Mouse (Mus musculus) heart, adult 2 months (tissue): ENCODE measurements around the gene Hcls1. TPM values are rescaled to one million over a fixed set of nuclear protein-coding genes. Genes with fewer than 3 reads are reported as not detected.
A peak's percentile ranks its signal among the peaks of the same experiment; 100 is the strongest.

Experiments
- DNase-seq, 2 experiments: peaks; one replicate each; pipeline ENCODE4 v3.0.0; 2021
- H3K27ac ChIP-seq: fragments of 200-600 bp; 2 replicates; pipeline ENCODE4 v1.8.1; 2022
- H3K27me3 ChIP-seq: fragments of 200-500 bp; 2 replicates; pipeline ENCODE4 v1.6.1; 2012; ENCODE audit warnings: mild to moderate bottlenecking, low read length, inconsistent platforms, mixed read lengths; ENCODE audit not compliant: control insufficient read depth, insufficient read depth
- H3K36me3 ChIP-seq: fragments of 200-500 bp; 2 replicates; pipeline ENCODE4 v1.6.1; 2012; ENCODE audit warnings: low read length, inconsistent platforms; ENCODE audit not compliant: control insufficient read depth, insufficient read depth
- H3K4me1 ChIP-seq: fragments of 200-500 bp; 2 replicates; pipeline ENCODE4 v1.6.1; 2011; ENCODE audit warnings: low read length; ENCODE audit not compliant: control insufficient read depth, insufficient read depth
- H3K4me3 ChIP-seq: fragments of 200-600 bp; 2 replicates; pipeline ENCODE4 v1.8.1; 2022
- H3K79me2 ChIP-seq: fragments of 200-500 bp; replicated peaks from 2 replicates; pipeline ENCODE4 v1.6.1; 2012; ENCODE audit warnings: mild to moderate bottlenecking, inconsistent platforms, low read length, moderate library complexity, mixed read lengths; ENCODE audit not compliant: control insufficient read depth, insufficient read depth
- H3K9ac ChIP-seq: fragments of 200-500 bp; 2 replicates; pipeline ENCODE4 v1.6.1; 2012; ENCODE audit warnings: low read depth, mild to moderate bottlenecking, control low read depth, inconsistent platforms, low read length, mixed read lengths
- CTCF ChIP-seq: fragments of 200-600 bp; IDR thresholded peaks from 2 replicates; pipeline ENCODE4 v1.8.1; 2022; ENCODE audit warnings: antibody characterized with exemption, mild to moderate bottlenecking, moderate library complexity
- EP300 ChIP-seq: fragments of 200-500 bp; IDR thresholded peaks from 2 replicates; pipeline ENCODE4 v1.6.1; 2011; ENCODE audit warnings: low read depth, low read length, control low read depth; ENCODE audit not compliant: insufficient read depth
- POLR2A ChIP-seq: fragments of 200-500 bp; IDR thresholded peaks from 2 replicates; pipeline ENCODE4 v1.6.1; 2011; ENCODE audit warnings: mild to moderate bottlenecking, low read depth, low read length, control low read depth; ENCODE audit not compliant: insufficient read depth
- WGBS: fragments of 180-500 bp; shearing (Covaris S2); methylation state at CpG from one replicate; pipeline ENCODE4 v1.1.7; 2018; 5-methylcytosine and 5-hydroxymethylcytosine counted together
- intact Hi-C: fragments of 180-260 bp; cut with DNase I; formaldehyde crosslinking; loops from one replicate; pipeline ENCODE4 v1.15.1; 2025
- polyA plus RNA-seq: library from polyadenylated mRNA; depleted of rRNA; stranded (reverse); fragments of >200 nt; gene quantifications from 2 replicates; pipeline ENCODE4 v1.2.3, GENCODE M21; 2012
- total RNA-seq, 2 experiments: library from RNA; stranded (reverse); gene quantifications; 2 replicates each; pipeline ENCODE4 v1.2.3; 2021

Hcls1 gene
- total and polyA plus RNA-seq, 3 experiments: 7.3 to 9.3 (median 9.1) TPM

DNA sequence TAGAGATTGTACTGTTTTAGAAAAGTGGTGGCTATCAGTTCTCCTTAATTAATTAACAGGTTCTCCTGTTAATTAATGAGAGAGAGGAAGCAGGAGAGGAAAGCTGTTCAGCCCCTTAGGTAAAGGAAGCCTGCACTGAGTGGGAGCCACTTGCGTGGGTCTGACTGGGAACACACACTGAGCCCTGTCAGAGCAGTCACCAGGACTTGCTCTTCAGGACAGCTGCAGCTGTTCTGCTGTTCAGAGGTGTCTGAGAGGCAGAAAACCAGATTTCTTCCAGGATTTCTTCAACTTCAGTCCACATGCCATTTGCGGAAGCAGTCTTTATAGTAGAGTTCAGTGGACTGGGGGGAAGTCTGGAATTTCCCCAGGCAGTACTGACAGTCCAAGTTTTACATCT is 52.6 kb downstream of the Hcls1 start:
- DNase-seq: no peak

GRCm38 (mm10) chr16:36988066-36988465 is 53.3 kb downstream of the Hcls1 start:
- TF ChIP-seq CTCF (no peak), EP300 (no peak), POLR2A (no peak)
- Histone ChIP-seq H3K4me1 (no peaks in the 10 kb centered on the region), H3K79me2 (no peaks in the 10 kb centered on the region), H3K27ac (peak overlapping the region; percentile 93), H3K36me3 (peaks cover 10% of the 10 kb centered on the region; the same call in 1 of the 2 replicates), H3K9ac (no peak overlapping the region; the same call in 1 of the 2 replicates), H3K4me3 (peak overlapping the region; percentile 53), H3K27me3 (no peaks in the 10 kb centered on the region)
- DNase-seq: no peak
- intact Hi-C loops: loop anchor here (2.0 kb wide), 1 partner anchor 43 kb away; no protein-coding TSS in a partner anchor

More for the DNA sequence above, 52.6 kb downstream of the Hcls1 start:
- TF ChIP-seq CTCF (no peak), POLR2A (no peak), EP300 (no peak)
- Histone ChIP-seq H3K36me3 (peaks cover 10% of the 10 kb centered on the region; the same call in 1 of the 2 replicates), H3K9ac (peak overlapping the region; percentile 6; the same call in 1 of the 2 replicates), H3K79me2 (no peaks in the 10 kb centered on the region), H3K27ac (peak overlapping the region; percentile 93), H3K4me3 (peak overlapping the region; percentile 53), H3K27me3 (no peaks in the 10 kb centered on the region), H3K4me1 (peaks cover 2% of the 10 kb centered on the region; the same call in 1 of the 2 replicates)
- WGBS: 47% methylated on average over 2 of the region's 2 CpGs
- intact Hi-C loops: no loop called here

GRCm38 (mm10) chr16:36989493-36989892 is 54.7 kb downstream of the Hcls1 start:
- no peaks in the 10 kb centered on the region for H3K79me2 ChIP-seq
- peak overlapping the region; percentile 53 for H3K4me3 ChIP-seq
- TF ChIP-seq POLR2A: peak; percentile 71
- TF ChIP-seq CTCF: no peak
- TF ChIP-seq EP300: peak; percentile 62; the same call in 1 of the 2 replicates
- H3K4me1 ChIP-seq: no peaks in the 10 kb centered on the region
- WGBS: 51% methylated on average over 8 of the region's 8 CpGs
- peak overlapping the region; percentile 68 for H3K9ac ChIP-seq
- H3K27me3 ChIP-seq: no peaks in the 10 kb centered on the region
- intact Hi-C loops: loop anchor here (2.0 kb wide), 1 partner anchor 45 kb away; no protein-coding TSS in a partner anchor
- H3K36me3 ChIP-seq: peaks cover 3% of the 10 kb centered on the region; the same call in 1 of the 2 replicates
- H3K27ac ChIP-seq: peak overlapping the region; percentile 93
- peak in 1 of 2 experiments; percentile 42 for DNase-seq

DNA sequence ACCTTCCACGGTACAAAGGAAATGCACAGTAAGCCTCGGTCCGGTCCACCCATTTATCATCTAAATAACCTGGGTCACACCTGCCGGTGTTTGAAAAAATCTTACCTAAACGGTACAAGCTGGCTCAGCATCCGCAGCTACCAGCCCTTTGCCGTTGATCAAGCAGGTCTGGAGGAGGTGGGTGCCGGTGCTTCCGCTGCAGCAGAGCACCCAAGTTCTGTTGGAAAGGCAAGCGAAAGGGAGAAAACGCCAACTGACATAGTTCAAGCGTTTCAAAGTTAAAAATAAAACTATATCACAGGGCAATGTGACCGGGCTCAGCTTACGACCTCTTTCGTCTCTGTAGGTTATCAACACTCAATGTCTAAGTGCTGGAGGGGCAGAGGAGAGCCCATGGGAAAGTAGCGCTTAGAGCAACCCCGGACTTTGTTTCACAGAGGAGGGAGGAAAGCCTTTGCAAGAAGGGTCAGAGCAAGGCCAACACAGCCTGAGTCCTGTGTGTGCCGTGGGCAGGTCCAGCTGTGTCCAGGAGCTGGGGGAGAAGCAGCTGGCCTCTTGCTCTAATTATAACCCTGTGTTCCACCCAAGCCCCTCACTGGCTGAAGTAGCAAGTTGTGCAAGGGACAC is 55.3 kb downstream of the Hcls1 start, which contains the start of gene Fbxo40:
Gene Fbxo40 (minus strand): TSS at position 469 of the 627 bp plus-strand sequence.
- H3K9ac ChIP-seq: peak within 1 kb of the TSS; percentile 68
- 36% methylated on average over 18 of the region's 18 CpGs for WGBS
- H3K79me2 ChIP-seq: no peaks in the 10 kb centered on the region
- intact Hi-C loops: loop anchor here (1.0 to 2.0 kb wide), 2 partner anchors 21 to 45 kb away; partner anchors contain the start of gene Polq
- H3K4me1 ChIP-seq: no peaks in the 10 kb centered on the region
- H3K27me3 ChIP-seq: no peaks in the 10 kb centered on the region
- peak within 1 kb of the TSS; percentile 93 for H3K27ac ChIP-seq
- peak within 1 kb of the TSS; percentile 53 for H3K4me3 ChIP-seq
- DNase-seq: peak; percentile 49 to 63
- TF ChIP-seq EP300 (0 out of 2 replicates have a peak, but pooled peaks have one; percentile 15), POLR2A (peak; percentile 76), CTCF (no peak)
- peaks cover 3% of the 10 kb centered on the region; the same call in 1 of the 2 replicates for H3K36me3 ChIP-seq

DNA sequence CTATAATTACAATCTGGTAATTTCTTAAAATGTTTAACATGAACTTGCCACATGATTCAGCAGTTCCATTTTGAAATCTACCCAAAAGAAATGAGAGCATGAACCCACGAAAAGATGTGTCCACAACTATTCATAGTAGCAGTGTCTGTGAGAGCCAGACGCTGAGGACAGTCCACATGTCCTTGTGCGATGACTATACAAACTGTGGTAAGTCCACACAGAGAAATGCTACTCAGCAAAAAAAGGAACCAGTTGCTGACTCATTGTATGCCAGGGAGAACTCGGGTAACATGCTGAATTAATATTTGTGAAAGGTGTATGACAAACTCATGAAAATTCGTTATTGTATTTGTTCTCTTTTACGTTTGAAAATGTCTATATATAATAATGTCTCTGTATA is 62.9 kb downstream of the Hcls1 start:
- 69% methylated on average over 6 of the region's 6 CpGs for WGBS
- Histone ChIP-seq H3K36me3 (no peaks in the 10 kb centered on the region), H3K9ac (no peak overlapping the region), H3K4me3 (no peak overlapping the region), H3K4me1 (no peaks in the 10 kb centered on the region), H3K27me3 (no peaks in the 10 kb centered on the region), H3K79me2 (no peaks in the 10 kb centered on the region), H3K27ac (no peak overlapping the region; the same call in 1 of the 2 replicates)
- DNase-seq: no peak
- intact Hi-C loops: no loop called here
- TF ChIP-seq CTCF (no peak), EP300 (no peak), POLR2A (no peak)
